Mouse (Mus musculus): ENCODE measurements around the gene Sptbn4. TPM values are rescaled to one million over a fixed set of nuclear protein-coding genes. Genes with fewer than 3 reads are reported as not detected.

The Sptbn4 gene
- total and polyA plus RNA-seq, 2 experiments from 2014 or later = 3.4 to 24.8 TPM

GRCm38 (mm10) chr7:27474490-27474954, 27.0 kb upstream of the Sptbn4 start:
- Histone ChIP-seq H3K4me3 (ENCODE audit: low read length) (peak overlapping the region; percentile 49), H3K27me3 (ENCODE audit: insufficient read depth, low read length) (no peaks in the 10 kb centered on the region), H3K4me1 (ENCODE audit: insufficient read depth, low read length) (no peaks in the 10 kb centered on the region), H3K4me2 (ENCODE audit: low read depth, low read length) (peak overlapping the region; percentile 63), H3K9ac (replicated peaks; ENCODE audit: low read length) (peak overlapping the region; percentile 59; the same call in 1 of the 2 replicates), H3K36me3 (ENCODE audit: insufficient read depth, low read length) (peaks cover 7% of the 10 kb centered on the region; the same call in 1 of the 2 replicates), H3K27ac (peak overlapping the region; percentile 85; the same call in 1 of the 2 replicates), H3K9me3 (ENCODE audit: low read length) (no peaks in the 10 kb centered on the region)
- DNase-seq (ENCODE audit: low spot score) (peak; percentile 99), ATAC-seq (peak; percentile 92)
- peak; percentile 73 for TF ChIP-seq CTCF (IDR thresholded peaks at IDR 0.05; ENCODE audit: low read depth)
- WGBS = under 1% methylated on average over 23 of the region's 23 CpGs

GRCm38 (mm10) chr7:27473835-27474489, 26.5 kb upstream of the Sptbn4 start:
- H3K4me2 ChIP-seq (ENCODE audit: low read depth, low read length) = peak overlapping the region; percentile 63
- no peak for TF ChIP-seq CTCF (IDR thresholded peaks at IDR 0.05; ENCODE audit: low read depth)
- no peak for ATAC-seq

DNA sequence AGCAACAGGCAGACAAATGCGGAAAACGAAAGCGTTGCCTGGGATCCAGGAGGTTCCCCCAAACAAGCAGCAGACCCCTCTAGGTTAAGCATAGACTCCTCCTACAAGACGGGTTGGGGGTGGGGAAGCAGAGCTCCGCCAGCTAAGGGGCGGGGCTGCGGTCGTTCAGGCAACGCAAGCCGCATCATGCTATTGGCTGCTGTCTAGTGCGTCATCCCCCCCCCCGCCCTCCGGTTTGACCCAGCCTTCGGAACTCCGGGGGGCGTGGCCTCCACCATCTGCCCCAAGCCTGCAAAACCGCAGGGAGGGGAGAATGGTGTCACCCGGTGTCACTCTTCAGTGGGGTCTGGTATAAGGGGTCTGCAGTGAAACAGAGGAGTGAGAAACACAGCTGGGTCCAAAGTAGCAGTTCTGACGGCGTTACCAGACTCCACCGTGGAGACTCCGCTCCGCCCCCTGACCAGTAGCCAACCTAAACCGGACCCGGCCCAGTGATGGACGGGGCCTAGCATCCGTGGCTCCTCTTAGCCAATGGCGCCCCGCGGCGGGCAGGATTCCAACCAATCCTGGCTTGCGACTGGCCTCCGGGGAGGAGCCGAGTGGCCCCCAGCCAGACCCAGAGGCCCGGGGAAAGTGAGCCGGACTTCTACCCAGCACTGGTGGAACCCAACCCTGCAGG, 25.8 kb upstream of the Sptbn4 start, which contains the start of gene Sertad3:
Gene Sertad3 (plus strand): TSS at position 613 of the 679 bp plus-strand sequence.
- Histone ChIP-seq H3K27me3 (ENCODE audit: insufficient read depth, low read length) (no peaks in the 10 kb centered on the region), H3K36me3 (ENCODE audit: insufficient read depth, low read length) (peaks cover 7% of the 10 kb centered on the region; the same call in 1 of the 2 replicates), H3K9me3 (ENCODE audit: low read length) (no peaks in the 10 kb centered on the region), H3K9ac (replicated peaks; ENCODE audit: low read length) (peak within 1 kb of the TSS; percentile 59), H3K4me3 (ENCODE audit: low read length) (peak within 1 kb of the TSS; percentile 49), H3K4me1 (ENCODE audit: insufficient read depth, low read length) (no peaks in the 10 kb centered on the region), H3K4me2 (ENCODE audit: low read depth, low read length) (peak within 1 kb of the TSS; percentile 63), H3K27ac (peak within 1 kb of the TSS; percentile 85)
- ATAC-seq (peak; percentile 95), DNase-seq (ENCODE audit: low spot score) (peak; percentile 98)
- under 1% methylated on average over 36 of the region's 36 CpGs for WGBS
- 0 out of 2 replicates have a peak, but pooled peaks have one; percentile 9 for TF ChIP-seq CTCF (IDR thresholded peaks at IDR 0.05; ENCODE audit: low read depth)

More at GRCm38 (mm10) chr7:27473835-27474489, 26.5 kb upstream of the Sptbn4 start:
- Histone ChIP-seq H3K27ac (peak overlapping the region; percentile 85), H3K27me3 (ENCODE audit: insufficient read depth, low read length) (no peaks in the 10 kb centered on the region), H3K36me3 (ENCODE audit: insufficient read depth, low read length) (peaks cover 7% of the 10 kb centered on the region; the same call in 1 of the 2 replicates), H3K9ac (replicated peaks; ENCODE audit: low read length) (peak overlapping the region; percentile 59), H3K9me3 (ENCODE audit: low read length) (no peaks in the 10 kb centered on the region), H3K4me1 (ENCODE audit: insufficient read depth, low read length) (no peaks in the 10 kb centered on the region), H3K4me3 (ENCODE audit: low read length) (peak overlapping the region; percentile 49)
- under 1% methylated on average over 34 of the region's 34 CpGs for WGBS
- DNase-seq (ENCODE audit: low spot score) = no peak

DNA sequence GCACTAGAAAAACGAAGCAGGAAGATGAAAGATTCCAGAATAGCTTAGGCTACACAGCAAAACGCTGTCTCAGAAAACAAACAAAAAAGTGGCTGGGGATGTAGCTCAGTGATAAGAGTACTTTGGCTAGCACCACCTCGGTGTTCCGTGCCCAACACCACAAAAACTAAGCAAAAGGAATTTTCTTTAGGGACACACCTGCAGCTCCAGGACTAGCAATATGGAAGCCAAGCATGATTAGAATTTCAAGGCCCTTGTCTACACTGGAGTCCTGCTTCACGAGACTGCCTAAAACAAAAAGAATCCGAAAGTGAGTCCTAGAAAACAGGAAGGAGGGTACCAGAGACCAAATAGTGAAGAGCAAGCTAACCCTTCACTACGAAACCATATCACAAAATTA, 25.1 kb upstream of the Sptbn4 start:
- Histone ChIP-seq H3K27ac (peak overlapping the region; percentile 85), H3K4me3 (ENCODE audit: low read length) (peak overlapping the region; percentile 49), H3K9me3 (ENCODE audit: low read length) (no peaks in the 10 kb centered on the region), H3K27me3 (ENCODE audit: insufficient read depth, low read length) (no peaks in the 10 kb centered on the region), H3K4me1 (ENCODE audit: insufficient read depth, low read length) (no peaks in the 10 kb centered on the region), H3K9ac (replicated peaks; ENCODE audit: low read length) (peak overlapping the region; percentile 28; the same call in 1 of the 2 replicates), H3K36me3 (ENCODE audit: insufficient read depth, low read length) (peaks cover 7% of the 10 kb centered on the region; the same call in 1 of the 2 replicates), H3K4me2 (ENCODE audit: low read depth, low read length) (peak overlapping the region; percentile 63)
- DNase-seq (ENCODE audit: low spot score) (no peak), ATAC-seq (no peak)
- no peak for TF ChIP-seq CTCF (IDR thresholded peaks at IDR 0.05; ENCODE audit: low read depth)
- 38% methylated on average over 7 of the region's 7 CpGs for WGBS

DNA sequence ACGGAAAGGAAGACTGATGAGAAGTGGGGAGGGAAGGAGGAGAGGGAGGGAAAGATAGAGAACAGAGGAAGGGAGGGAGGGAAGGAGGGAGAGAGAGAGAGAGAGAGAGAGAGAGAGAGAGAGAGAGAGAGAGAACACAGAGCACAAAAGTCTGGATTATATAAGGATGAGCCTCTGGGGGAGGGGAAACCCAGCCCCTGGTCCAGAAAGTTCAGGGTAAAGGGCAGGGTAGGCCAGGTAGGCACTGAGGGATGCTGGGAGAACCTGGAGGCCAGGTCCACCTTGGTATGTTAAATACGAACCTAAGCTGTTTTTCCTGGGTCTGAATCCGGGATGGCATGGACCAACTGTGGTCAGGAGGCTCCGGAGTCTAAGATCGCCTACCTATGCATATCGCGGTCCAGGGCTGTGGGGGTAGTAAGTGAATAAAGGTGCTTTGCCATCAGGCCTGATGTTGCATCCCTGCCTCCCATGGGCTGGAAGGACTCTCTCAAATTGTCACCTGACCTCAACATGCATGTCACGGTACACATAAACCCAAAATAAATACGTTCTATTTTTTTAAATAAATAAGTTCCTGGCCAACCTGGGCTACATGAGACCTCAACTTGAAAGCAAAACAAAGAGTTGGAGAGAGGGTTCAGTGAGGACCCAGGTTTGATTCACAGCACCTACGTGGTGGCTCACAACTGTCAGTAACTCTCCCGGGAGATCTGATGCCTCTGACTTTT, 24.1 kb upstream of the Sptbn4 start:
- Histone ChIP-seq H3K4me3 (ENCODE audit: low read length) (no peak overlapping the region), H3K4me1 (ENCODE audit: insufficient read depth, low read length) (no peaks in the 10 kb centered on the region), H3K9me3 (ENCODE audit: low read length) (no peaks in the 10 kb centered on the region), H3K27ac (no peak overlapping the region), H3K36me3 (ENCODE audit: insufficient read depth, low read length) (peaks cover 3% of the 10 kb centered on the region; the same call in 1 of the 2 replicates), H3K27me3 (ENCODE audit: insufficient read depth, low read length) (no peaks in the 10 kb centered on the region), H3K9ac (replicated peaks; ENCODE audit: low read length) (no peak overlapping the region), H3K4me2 (ENCODE audit: low read depth, low read length) (no peak overlapping the region)
- no peak for DNase-seq (ENCODE audit: low spot score)
- no peak for ATAC-seq
- TF ChIP-seq CTCF (IDR thresholded peaks at IDR 0.05; ENCODE audit: low read depth) = no peak
- 93% methylated on average over 11 of the region's 11 CpGs for WGBS

DNA sequence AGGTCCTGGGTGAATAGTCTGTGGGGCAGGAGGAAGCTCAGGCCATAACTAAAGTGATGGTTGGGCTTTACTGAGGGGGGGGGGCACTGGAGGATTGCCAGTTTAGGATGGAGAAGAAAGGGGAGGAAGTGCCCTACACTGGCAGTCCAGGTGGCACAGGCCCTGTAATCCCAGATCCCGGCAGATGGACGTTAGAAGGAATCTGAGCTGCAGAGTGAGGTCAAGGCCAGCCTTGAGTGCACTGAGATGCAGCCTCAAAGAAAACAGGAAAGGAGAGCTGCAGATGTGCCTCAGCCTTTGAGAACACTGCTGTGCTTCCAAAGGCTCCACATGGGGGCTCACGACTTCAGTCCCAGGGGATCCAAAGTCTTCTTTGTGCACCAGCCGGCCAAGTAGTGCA, 20.2 kb upstream of the Sptbn4 start:
- Histone ChIP-seq H3K9ac (replicated peaks; ENCODE audit: low read length) (no peak overlapping the region), H3K9me3 (ENCODE audit: low read length) (no peaks in the 10 kb centered on the region), H3K27ac (no peak overlapping the region), H3K36me3 (ENCODE audit: insufficient read depth, low read length) (no peaks in the 10 kb centered on the region), H3K4me2 (ENCODE audit: low read depth, low read length) (no peak overlapping the region), H3K27me3 (ENCODE audit: insufficient read depth, low read length) (no peaks in the 10 kb centered on the region), H3K4me1 (ENCODE audit: insufficient read depth, low read length) (no peaks in the 10 kb centered on the region), H3K4me3 (ENCODE audit: low read length) (no peak overlapping the region)
- DNase-seq (ENCODE audit: low spot score) (peak; percentile 21), ATAC-seq (no peak)
- 32% methylated on average over 4 of the region's 4 CpGs for WGBS
- TF ChIP-seq CTCF (IDR thresholded peaks at IDR 0.05; ENCODE audit: low read depth) = no peak

Data from hindbrain, postnatal 0 days (tissue).